Mouse (Mus musculus): Measurements from ENCODE around the gene Maff.

Maff gene

DNA sequence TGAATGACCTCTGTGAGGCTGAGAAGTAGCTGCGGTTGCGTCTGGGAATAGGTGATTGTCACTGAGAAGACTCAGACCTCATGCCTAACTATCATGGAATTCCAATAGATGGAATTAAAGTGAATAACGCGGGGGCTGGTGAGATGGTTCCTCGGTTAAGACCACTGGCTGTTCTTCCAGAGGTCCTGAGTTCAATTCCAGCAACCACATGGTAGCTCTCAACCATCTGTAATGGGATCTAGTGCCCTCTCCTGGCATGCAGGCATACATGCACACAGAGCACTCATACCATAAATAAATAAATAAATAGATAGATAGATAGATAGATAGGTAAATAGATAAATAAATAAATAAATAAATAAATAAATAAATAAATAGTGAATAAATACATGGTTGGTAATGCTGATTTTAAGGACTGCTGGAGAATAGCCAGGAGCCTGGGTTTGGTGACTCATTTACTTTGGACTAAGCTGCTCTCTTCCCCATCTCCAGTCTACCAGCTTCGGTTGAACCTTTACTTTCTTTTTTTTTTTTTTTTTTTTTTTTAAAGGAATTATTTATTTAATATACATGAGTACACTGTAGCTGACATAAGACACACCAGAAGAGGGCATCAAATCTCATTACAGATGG, 17.0 kb upstream of the Maff start:
- no peak for DNase-seq (ENCODE audit: low read depth, low spot score)

DNA sequence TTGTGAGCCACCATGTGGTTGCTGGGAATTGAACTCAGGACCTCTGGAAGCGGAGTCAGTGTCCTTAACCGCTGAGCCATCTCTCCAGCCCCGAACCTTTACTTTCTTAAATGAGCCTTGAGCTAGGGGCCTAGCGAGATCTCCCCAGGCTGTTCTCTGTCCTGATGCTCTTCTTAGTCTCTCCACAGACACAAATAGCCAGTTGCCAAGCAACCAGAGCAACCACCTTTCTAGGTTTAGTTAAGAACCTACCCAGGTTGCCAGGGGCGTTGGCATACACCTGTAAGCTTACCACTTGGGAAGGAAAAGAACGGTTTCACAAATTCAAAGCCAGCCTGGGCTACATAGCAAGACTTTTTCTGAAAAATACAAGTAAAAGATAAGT, 16.4 kb upstream of the Maff start:
- DNase-seq (ENCODE audit: low read depth, low spot score), result no peak

DNA sequence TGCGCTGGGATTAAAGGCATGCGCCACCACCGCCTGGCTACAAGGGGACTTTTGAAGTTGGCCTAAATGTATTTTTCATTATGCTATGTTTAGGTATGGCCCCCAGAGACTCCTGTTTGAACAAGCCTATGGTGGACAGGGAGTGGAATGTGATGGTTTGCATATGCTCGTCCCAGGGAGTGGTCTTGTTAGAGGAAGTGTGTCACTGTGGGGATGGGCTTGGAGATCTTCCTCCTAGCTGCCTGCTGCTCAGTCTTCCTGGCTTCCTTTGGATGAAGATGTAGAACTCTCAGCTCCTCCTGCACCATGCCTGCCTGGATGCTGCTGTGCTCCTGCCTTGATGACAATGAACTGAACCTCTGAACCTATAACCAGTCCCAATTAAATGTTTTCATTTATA, 15.9 kb upstream of the Maff start:
- DNase-seq (ENCODE audit: low read depth, low spot score), result no peak

DNA sequence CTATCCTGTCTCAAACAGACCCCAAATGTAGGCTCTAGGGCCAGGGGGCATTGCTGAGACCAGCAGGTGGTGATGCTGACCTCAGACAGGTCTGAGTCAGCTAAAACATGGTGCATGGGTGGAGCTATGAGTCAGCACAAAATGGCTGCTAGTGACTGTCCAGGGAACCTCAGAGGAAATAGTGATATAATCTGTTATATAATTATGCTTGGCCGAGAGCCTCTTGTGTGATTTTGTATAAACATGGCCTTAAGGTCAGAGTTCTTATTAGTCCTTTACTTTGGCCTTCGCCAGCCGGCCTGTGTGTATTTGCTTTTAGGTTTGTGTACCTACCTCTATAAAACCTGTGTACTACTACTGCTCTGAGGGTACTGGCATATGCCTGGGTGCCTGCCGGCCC, 13.0 kb upstream of the Maff start:
- DNase-seq (ENCODE audit: low read depth, low spot score), result peak; percentile 47

DNA sequence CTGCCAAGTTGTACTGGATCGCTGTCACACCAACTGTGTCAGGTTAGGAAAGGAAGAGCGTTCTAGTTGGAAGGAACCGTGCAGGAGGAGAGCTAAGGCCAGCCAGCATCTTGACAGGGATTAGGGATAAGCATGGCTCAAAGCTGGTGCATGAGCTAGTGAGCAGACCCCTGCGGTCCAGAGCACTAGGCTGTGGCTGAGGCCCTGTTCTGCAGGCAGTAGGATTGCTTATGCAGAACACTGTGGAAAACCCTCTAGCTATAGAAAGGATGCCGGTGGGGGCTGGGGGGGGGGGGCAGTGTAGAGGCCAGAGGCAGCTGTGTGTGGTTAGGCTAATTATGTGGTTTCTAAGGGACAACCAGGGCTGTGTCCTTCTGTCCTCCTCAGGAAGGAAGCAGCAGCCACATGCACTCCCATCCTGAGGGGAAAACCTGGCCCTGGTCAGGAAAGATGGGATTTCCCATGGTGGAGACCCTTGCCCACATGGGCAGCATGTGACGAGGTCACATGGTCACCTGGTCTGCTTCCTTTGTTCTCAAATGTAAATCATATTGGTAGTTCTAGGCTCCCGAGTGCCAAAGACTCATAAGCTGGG, 11.3 kb upstream of the Maff start:
- no peak for DNase-seq (ENCODE audit: low read depth, low spot score)

DNA sequence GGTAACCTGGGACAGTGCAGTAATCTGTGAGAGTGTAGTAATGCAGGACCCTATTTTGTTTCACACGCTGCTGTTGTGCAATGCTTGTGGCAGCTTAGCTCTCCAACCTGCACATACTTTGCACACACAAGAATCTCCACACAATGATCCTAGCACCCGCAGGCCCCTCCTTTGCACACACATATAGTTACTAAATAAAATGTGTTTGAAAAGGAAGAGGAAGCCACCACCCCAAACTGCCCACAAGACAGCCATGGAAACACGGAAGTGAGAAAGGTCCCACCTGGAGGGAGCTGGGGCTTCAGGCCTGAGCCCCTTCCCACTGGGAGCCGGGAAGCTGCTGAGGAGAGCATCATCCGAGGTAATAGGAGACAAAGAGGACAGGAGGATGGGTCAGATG, 7.4 kb upstream of the Maff start:
- no peak for DNase-seq (ENCODE audit: low read depth, low spot score)

DNA sequence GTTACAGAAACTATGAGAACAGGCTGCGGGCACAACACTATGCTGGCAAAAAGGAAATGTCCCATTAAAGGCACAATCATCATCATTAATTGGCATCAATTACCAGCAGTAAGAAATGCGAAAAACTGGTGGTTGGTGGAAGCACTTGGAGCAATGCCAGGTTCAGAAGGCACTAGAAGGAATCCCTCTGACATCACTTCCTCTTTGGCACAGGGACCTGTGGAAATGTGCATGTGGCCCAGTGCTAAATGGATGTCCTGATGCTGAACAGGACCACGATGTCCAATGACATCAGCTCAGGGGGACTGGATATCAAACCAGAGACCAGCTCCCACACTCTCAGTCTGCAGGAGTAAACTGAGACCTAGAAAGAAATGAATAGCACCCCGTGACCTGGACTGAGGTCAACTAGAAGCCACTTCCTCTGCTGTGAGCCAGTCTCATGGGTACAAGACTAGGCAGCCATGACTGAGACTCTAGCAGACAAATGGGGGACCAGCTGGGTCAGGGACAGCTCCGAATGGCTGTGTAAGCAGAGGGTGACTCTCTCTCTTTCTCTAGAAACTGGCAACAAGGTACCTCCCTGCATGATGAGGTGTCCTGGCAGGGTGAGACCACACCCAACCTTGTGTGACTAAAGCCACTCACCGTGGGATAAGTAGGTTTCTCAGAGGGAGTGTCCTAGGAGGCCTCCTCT, 3.6 kb upstream of the Maff start:
- no peak for DNase-seq (ENCODE audit: low read depth, low spot score)

DNA sequence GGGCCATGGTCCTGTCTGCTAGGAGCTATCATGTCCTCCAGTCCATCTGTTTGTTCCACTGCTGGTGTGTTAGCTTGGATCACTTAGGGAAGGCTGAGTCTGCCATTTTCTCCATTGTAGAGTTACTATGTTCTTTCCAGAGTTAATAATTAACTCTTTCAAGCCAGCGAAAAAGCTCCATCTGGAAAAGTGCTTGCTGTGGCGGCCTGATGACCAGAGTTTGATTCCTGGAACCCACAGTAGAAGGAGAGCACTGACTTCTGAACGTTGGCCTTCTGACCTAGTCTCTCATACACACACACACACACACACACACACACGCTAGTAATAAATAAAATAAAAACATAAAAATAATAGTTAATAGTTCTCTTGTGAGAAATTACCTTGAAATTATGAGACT, 1.8 kb upstream of the Maff start:
- DNase-seq (ENCODE audit: low read depth, low spot score), result no peak

DNA sequence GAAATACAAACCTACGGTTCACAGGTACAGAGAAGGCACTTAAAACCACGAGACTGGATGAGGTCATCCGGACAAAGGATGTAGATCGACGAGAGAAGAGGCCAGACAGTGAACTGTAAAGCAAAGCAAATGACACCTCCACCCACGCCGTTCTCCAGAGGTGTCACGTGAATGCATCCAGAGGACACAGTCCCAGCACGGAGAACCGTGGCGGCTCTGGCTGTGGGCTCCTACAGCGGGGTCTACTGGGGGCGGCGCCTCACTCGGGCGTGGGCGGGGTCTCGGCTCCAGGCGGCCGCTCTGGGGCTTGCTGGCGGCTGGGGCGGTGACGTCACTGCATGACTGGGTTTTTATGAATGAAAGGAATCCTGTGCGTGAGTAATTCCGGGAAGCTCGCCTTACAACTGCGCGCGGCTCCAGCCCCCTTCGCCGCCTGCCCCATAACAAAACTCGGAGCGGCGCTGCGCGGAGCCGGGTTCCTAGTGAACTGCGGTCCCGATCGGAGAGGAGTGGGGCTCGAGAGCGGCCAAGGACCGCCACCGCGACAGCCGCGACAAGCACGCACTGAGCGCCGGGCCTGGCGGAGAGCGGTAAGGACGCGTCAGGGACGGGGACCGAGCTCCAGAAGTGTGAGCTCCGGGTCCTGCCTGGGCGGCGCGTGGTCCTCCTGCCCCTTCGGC, 884 bp downstream of the Maff start:
- peak; percentile 77 for DNase-seq (ENCODE audit: low read depth, low spot score)

DNA sequence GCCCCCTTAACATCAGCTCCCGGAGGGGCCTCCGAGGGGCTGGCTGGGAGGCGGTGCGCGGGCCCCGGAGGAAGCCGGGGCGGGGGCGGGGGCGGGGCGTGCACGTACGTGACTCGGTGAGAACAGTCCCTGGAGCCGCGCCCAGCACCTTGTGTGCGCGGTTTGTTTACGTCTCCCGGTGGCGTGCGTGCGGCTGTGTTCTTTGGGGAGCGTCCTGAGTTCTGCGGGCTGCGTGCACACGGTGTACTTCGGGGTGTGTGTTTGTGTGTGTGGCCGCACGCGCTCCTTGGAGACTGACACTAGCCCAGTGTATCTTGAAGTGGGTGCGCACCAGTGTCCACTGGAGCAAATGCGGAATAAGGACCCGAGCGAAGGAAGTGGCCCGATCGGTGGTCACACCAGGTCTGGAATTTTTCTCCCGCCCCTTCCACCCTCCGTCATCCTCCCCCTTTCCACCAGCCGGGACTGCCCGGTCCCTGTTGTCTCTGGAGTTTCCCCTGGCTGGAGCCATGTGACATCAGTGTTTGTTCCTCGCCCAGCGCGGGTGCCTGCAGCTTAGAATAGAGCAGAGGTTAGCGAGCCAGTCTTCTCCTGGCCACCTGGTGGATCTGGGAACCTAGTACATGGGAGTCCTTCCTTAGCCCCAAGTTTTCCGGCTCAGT, 1.6 kb downstream of the Maff start:
- DNase-seq (ENCODE audit: low read depth, low spot score), result peak; percentile 56

DNA sequence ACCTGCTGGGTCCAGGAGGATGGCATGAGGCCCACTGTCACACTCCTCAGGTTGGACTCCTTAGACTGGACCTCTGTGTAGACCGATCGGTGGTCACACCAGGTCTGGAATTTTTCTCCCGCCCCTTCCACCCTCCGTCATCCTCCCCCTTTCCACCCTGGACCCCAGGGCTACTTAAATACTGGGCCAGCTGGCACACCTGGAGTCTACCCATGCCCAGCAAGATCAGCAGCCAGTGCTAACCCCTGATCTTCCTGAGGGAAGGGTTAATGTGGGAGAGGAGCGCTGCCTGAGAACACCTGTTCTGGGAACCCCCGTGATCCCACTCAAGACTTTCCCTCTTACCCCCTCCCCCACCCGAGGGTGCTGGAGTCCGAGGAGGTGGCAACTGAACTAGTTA, 2.2 kb downstream of the Maff start:
- no peak for DNase-seq (ENCODE audit: low read depth, low spot score)

DNA sequence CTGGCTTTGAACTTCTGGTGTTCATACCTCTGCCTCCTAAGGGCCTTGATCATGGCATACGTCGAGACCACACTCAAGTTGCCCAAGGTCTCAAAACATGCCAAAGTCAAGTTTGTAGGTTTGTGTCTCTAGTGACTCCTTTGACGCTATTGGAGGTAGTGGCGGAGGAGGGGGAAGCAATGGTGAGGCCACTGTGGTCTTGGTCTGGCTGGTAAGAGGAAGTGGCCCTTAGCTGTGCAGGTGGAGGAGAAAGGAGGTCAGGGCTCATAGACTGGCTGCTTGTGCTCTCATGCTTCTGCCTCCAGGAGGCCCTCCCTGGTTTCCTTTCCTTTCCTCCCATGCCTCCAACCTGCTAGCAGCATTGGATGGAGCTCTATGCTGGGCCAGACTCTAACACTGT, 4.4 kb downstream of the Maff start:
- no peak for DNase-seq (ENCODE audit: low read depth, low spot score)

DNA sequence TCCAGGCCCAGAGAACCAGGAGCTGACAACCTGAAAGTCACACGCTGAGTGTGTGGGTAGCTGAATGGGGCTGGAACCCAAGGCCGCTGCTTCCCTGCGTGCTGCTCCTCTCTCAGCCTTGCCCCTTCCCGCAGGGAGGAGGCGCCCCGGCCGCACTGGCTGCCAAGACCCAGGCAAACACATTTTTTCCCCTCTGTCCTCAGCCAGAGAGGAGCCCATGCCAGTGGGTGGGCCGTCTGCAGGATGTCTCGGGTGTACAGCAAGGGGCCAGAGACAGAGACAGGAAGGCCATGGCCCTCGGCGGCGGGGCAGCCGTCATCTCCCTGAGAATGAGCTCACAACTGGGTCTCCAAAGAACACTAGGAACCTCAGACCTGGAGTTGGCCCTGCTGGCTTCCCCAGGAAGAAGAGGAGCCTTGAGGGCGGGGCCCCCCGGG, 4.9 kb downstream of the Maff start:
- DNase-seq (ENCODE audit: low read depth, low spot score), result peak; percentile 58

DNA sequence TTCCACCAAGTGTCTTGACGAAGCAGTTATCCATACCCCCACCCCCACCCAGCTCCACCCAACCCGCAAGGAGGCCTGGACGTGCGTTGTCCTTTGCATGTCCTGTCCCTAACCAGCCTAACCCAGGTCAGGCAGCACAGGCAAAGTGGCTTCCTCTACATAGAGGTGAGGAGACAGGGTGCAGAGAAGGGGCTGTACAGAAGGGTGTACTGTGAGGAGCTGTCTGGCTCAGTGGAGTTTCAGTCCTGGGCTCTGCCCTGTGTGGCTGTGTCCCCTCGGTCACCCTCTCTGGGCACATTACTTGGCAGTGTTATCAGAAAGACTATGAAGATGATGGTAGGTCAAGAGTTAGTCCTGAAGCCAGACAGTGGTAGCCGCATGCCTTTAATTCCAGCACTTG, 6.1 kb downstream of the Maff start:
- no peak for DNase-seq (ENCODE audit: low read depth, low spot score)

DNA sequence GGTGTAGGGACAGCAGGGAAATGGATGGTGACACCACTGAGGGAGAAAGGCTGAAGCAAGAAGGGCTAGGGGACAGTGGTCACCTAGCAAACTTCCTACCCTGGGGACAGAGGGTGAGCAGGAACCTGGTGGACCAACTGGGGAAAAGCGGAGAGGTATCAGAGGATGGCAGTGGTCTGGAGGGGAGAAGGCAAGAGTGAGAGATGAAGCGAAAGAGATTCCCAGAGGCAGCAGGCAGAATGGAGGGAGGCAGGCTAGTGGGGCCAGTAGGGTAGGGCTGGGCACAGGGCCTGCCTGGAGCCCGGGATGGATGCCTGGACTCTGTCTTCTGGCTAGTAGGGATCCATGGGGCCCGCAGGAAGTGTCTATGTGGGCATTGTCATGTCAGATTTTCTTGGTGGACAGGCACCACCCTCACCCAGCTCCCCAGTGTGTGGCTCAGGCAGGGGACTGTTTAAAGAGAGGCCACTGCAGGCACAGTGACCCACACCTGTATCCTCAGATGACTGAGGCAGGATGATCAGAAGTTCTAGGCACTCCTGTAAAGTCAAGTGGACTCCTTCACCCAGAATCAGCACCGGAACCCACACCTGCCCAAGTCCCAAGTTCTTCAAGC, 7.4 kb downstream of the Maff start:
- no peak for DNase-seq (ENCODE audit: low read depth, low spot score)

DNA sequence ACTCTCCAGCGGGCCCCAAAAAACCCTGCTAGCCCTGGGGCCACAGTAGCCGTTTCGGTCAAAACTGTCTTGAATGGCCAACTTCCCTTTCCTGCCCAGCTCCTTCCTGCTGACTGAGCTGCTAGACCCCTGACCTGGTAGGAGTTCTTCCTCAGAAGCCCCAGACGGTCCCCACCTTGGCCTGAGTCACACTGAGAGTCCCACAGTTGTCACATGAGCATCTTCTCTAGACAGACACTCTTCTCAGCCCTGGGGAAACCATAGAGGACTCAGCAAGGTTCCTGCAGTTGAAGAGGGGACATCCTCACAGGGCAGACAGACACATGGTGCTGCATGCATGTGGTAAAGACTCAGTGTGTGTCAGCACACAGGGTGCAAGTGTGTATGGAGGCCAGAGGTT, 8.2 kb downstream of the Maff start:
- no peak for DNase-seq (ENCODE audit: low read depth, low spot score)

DNA sequence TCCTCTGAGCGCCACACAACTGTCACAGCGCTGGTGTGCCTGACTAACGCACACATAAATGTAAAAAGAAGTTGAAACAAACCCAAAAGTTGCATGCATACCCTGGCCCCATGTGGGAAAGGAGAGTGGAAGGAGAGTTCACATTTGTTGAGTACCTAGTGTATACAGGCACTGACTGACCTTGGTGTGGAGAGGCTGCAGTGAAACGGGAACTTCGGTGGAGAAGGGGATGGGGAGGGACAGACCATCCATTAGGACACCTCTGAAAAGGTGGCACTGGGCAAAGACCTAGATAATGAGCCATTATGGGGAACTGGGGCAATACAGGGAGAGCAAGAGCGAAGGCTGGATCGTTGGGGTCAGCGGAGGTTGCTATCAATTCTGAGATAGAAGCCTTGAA, 10.1 kb downstream of the Maff start:
- DNase-seq (ENCODE audit: low read depth, low spot score), result no peak

DNA sequence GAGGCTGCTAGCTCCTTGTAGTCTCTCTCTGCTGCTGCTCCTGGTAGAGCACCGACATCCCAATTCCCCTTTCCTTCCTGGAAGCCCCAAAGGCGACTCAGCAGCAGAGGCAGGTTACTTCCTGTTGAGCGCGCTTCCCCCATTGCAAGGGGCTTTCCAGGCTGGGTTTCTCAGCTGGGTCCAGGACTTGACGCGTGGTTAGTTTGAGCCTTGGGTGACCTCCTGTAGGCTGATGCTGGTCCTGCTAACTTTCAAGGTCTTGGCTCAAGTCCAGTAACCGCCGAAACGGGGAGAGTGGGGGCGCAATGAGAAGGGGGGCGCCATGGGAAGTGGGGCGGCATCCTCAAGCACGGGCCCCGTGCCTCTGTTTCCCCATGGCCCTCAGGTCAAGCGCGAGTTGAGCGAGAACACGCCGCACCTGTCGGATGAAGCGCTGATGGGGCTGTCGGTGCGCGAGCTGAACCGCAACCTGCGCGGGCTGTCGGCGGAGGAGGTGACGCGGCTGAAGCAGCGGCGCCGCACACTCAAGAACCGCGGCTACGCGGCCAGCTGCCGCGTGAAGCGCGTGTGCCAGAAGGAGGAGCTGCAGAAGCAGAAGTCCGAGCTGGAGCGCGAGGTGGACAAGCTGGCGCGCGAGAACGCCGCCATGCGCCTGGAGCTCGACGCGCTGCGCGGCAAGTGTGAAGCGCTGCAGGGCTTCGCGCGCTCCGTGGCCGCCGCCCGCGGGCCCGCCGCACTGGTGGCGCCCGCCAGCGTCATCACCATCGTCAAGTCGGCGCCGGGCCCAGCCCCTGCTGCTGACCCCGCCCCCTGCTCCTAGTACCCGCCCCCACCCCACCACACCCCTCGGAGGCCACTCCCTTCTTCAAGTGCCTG, 10.9 kb downstream of the Maff start:
- DNase-seq (ENCODE audit: low read depth, low spot score), result no peak

DNA sequence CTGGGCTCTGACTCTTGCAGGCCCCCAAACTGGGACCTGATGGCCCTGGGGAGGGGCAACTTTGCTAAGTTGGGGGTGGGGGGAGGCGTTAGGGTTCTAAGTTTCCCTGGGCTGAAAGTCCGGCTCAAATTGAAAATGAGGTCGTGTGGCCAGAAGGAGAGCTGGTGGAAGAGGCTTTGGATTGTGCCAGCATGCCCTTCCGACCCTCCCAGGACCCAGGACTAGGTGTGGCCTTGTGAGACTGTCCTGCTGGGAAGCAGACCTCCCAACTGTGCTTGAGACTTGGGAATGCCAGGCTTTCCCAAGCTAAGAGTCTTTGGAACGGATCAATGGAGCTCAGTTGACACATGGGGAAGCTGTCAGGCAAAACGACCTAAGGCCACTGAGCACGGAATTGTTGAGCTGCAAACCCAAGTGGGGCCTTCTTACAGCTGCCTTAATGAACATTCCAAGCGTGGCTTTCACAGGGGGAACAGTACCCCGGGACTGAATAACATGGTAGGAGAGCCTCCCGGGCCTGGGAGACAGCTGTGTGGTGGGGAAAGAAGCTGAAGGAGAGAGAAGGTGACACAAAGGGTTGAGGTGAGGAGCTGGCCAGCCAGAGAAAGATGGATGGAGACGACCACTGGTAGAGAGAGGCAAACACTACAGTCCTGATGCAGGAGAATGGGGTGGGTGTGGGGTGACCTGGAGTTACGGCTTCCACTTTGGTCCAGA, 11.7 kb downstream of the Maff start:
- DNase-seq (ENCODE audit: low read depth, low spot score), result no peak

DNA sequence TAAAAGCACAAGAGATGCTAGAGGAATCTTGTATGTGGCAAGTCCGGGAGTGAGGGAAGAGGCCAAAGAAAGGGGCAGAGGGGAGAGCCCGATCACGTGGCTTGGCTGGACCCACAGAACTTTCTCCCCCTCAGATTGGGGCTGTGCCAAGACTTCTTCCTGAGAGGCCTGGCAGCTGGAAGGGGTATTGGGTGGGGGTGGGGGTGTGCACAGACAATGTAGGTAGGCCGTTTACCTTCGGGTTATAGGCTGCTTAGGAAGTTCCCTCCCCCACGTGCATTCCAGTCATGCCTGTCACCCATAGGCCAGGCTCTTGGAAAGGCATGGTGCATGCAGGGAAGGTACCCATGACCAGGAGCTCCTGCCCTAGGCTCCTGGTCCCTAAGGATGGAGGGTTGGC, 13.5 kb downstream of the Maff start:
- DNase-seq (ENCODE audit: low read depth, low spot score), result no peak

Data from skeletal muscle tissue, adult 2 months (tissue).